Mouse (Mus musculus): ENCODE measurements around the gene Armc12.

The Armc12 gene

DNA sequence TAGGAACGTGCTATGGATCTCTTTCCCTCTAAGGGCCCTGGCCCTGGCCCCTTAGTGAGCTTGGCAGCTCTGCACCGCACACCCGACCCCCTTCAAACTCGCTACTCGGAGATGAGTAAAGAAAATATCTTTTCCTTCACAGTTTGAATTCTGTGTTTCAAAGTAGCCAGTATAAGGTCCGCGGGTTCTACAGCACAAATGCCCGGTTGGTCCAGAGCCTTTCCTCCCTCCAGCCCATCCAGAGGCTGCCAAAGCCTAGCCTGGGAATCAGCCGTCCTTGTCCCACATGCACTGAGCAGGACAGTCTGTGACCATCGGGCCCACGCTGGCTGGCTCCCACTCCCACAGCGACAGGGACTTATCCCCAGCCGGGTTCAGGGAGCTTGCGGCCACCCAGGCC lies 18.5 kb downstream of the Armc12 start, which contains the start of gene Clpsl2:
Gene Clpsl2, plus strand, starts transcription at position 301 of the 400 bp plus-strand sequence.
- POLR2A ChIA-PET, result interaction anchor here in 3 of 4 experiments (0.5 to 3.7 kb wide), 20 partner anchors 8 to 351 kb away, joined by 3 to 13 read pairs (median 4); partner anchors contain the start of genes Clps (in 1 of the 3) and Srpk1 (in 1 of the 3)
- CTCF ChIA-PET, result interaction anchor here (0.5 to 1.8 kb wide), 10 partner anchors 11 to 378 kb away, joined by 3 to 9 read pairs (median 3); no protein-coding TSS in a partner anchor

DNA sequence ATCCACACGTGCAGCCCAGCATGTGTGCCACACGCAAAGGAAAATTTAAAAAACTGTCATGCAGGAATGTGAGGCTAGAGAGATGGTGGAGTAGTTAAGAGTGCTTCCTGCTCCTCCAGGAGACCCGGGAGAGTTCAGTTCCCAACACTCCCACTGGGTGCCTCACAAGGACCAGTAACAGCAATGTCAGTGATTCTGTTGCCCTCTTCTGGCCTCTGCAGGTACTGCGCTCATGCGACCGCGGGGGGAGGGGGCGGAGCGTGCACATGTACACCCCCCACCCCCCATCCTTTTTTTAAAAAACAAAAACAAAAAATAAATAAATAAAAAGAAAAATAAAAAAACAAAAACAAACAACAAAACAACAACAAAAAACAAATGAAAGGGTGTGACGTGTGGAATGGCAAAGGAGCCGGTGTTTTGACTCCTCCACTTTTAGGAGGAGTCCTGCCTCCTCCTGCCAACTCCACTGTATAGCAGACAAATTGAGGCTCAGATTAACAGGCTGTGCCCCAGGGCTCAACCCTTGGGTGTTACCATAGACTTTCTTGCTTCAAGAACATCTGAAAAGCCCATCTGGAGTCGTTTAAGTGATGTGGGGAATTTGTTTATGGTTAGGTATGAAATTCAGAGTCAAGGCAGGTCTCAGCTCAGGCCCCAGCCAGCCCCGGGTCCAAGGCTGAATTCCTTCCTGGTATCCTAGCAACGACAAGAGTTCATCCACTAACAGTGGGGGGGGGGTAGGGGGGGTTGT lies 22.6 kb downstream of the Armc12 start:
- POLR2A ChIA-PET, result interaction anchor here in 3 of 4 experiments (0.6 to 2.5 kb wide), 28 partner anchors 8 to 619 kb away, joined by 3 to 9 read pairs (median 4); no protein-coding TSS in a partner anchor
- CTCF ChIA-PET, result interaction anchor here (0.6 to 2.0 kb wide), 30 partner anchors 8 to 374 kb away, joined by 3 to 11 read pairs (median 3); partner anchors contain the start of gene Clps (in 1 of the 4)

DNA sequence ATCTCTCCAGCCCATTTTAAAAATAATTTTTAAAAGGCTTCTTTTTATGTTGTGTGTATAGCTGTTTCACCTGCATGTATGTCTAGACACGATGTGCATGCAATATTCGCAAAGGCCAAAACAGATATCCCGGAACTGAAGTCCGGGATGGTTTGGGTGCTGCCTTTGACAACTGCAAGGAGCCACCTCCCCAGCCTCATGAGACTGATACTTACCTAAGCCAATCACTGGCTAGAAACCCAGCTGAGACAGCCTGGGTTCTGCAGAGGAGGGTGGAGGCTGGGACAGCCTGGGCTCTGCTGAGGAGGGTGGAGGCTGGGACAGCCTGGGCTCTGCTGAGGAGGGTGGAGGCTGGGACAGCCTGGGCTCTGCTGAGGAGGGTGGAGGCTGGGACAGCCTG lies 23.4 kb downstream of the Armc12 start:
- ChIA-PET POLR2A (interaction anchor here in 3 of 4 experiments (0.6 to 2.5 kb wide), 25 partner anchors 8 to 618 kb away, joined by 3 to 9 read pairs (median 4); no protein-coding TSS in a partner anchor), CTCF (interaction anchor here (0.6 to 2.0 kb wide), 25 partner anchors 12 to 373 kb away, joined by 3 to 11 read pairs (median 3); no protein-coding TSS in a partner anchor)

DNA sequence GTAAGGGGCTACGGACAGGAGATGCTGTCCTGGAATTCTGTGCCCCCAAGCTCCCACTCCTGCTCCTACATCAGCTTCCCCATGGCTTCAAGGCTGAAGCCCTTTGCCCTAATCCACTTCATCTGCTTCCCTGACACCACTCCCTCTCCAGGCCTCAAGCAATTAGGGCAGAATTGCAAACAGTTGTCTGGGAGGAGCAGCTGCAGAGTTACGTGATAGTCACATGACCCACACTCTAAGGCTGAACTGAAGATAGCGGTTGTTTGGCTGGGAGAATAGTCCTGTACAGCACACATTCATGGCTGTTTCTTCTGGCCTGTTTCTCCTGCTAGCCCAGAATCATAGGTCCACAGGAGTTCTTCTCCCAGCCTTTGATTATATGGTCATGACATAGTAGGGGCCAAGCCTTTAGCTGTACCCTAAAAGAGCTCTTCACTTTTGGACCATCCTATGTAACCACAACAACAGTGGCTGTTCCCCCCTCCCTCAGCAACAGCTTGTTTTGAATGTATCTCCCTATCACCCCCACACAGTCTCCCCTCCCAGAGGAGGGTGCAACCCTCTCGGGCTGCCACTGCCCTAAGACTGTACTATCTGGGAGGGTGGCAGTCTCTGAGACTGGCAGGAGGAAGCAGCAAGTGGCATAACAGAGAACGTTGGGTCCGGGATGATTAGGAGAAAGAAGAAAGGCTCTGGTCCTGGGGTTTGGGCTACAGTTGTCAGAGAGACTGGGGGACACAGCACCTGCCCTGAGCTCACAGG lies 26.2 kb downstream of the Armc12 start:
- ChIA-PET POLR2A (interaction anchor here in 3 of 4 experiments (0.6 to 3.0 kb wide), 16 partner anchors 8 to 487 kb away, joined by 3 to 19 read pairs (median 4); partner anchors contain the start of gene Clpsl2 (in 1 of the 3)), CTCF (interaction anchor here in 3 of 4 experiments (0.5 to 2.3 kb wide), 9 partner anchors 19 to 746 kb away, joined by 3 to 9 read pairs (median 3); partner anchors contain the start of gene Armc12 (in 1 of the 3))

GRCm38 (mm10) chr17:28557772-28558171 lies 27.2 kb downstream of the Armc12 start:
- ChIA-PET CTCF (interaction anchor here in 3 of 4 experiments (0.6 to 2.3 kb wide), 5 partner anchors 20 to 380 kb away, joined by 3 to 9 read pairs (median 4); partner anchors contain the start of gene Armc12 (in 1 of the 3)), POLR2A (interaction anchor here in 2 of 4 experiments (0.8 to 3.0 kb wide), 8 partner anchors 8 to 36 kb away, joined by 3 to 19 read pairs (median 4); partner anchors contain the start of gene Clpsl2 (in 1 of the 2))

GRCm38 (mm10) chr17:28560598-28560997 lies 30.0 kb downstream of the Armc12 start, which contains the start of gene Clps:
Gene Clps, minus strand, starts transcription at chr17:28560766.
- CTCF ChIA-PET, result interaction anchor here (0.6 to 1.5 kb wide), 7 partner anchors 8 to 1429 kb away, joined by 3 to 5 read pairs (median 3); no protein-coding TSS in a partner anchor

DNA sequence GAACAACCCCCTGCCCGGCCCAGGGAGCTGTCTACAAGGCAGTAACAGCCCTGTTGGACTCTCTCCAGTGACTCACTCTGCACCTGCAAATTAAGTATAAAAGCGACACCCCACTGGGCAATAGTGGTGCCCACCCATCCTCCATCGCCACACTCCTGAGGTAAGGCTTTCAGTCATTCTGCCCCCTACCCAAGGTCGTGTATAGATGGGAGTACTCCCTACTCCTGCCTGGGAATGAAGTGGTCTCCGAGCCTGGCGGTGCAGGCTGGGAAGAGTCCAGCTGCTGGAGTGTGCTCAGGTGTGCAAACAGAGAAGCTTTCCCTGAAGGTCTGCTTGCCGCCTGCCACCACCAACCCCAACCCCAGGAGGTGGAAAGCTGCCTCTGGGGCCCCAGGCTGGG lies 31.0 kb downstream of the Armc12 start:
- ChIA-PET POLR2A (interaction anchor here in 2 of 4 experiments (0.6 to 1.9 kb wide), 15 partner anchors 9 to 273 kb away, joined by 3 to 7 read pairs (median 3); partner anchors contain the start of gene Clpsl2 (in 1 of the 2)), CTCF (interaction anchor here in 3 of 4 experiments (0.6 to 1.5 kb wide), 7 partner anchors 9 to 235 kb away, joined by 3 to 5 read pairs (median 3); no protein-coding TSS in a partner anchor)

More at GRCm38 (mm10) chr17:28560598-28560997, 30.0 kb downstream of the Armc12 start, which contains the start of gene Clps:
- POLR2A ChIA-PET, result interaction anchor here in 2 of 4 experiments (0.9 to 1.9 kb wide), 9 partner anchors 9 to 229 kb away, joined by 3 to 7 read pairs (median 3); partner anchors contain the start of gene Clpsl2 (in 1 of the 2)

GRCm38 (mm10) chr17:28565181-28565580 lies 34.6 kb downstream of the Armc12 start:
- ChIA-PET CTCF (interaction anchor here in 3 of 4 experiments (0.7 to 1.9 kb wide), 5 partner anchors 16 to 212 kb away, joined by 3 to 7 read pairs (median 3); no protein-coding TSS in a partner anchor), POLR2A (interaction anchor here (0.7 to 1.9 kb wide), 8 partner anchors 8 to 52 kb away, joined by 3 to 7 read pairs (median 3); no protein-coding TSS in a partner anchor)

- CTCF ChIA-PET, result interaction anchor here (0.5 to 1.4 kb wide), 8 partner anchors 13 to 829 kb away, joined by 3 to 6 read pairs (median 3); no protein-coding TSS in a partner anchor
- POLR2A ChIA-PET, result interaction anchor here in 3 of 4 experiments (0.7 to 2.3 kb wide), 20 partner anchors 11 to 418 kb away, joined by 3 to 19 read pairs (median 4); partner anchors contain the start of gene Tead3 (in 1 of the 3)
Measured at GRCm38 (mm10) chr17:28567541-28567940, 36.9 kb downstream of the Armc12 start.

- CTCF ChIA-PET, result no interaction called here
Measured at GRCm38 (mm10) chr17:28571868-28572267, 41.3 kb downstream of the Armc12 start.

GRCm38 (mm10) chr17:28572521-28572920 lies 41.9 kb downstream of the Armc12 start:
- CTCF ChIA-PET, result interaction anchor here in 1 of 4 experiments (0.6 to 1.1 kb wide), 2 partner anchors 18 to 96 kb away, joined by 3 read pairs; no protein-coding TSS in a partner anchor
- POLR2A ChIA-PET, result interaction anchor here in 3 of 4 experiments (0.6 to 2.4 kb wide), 9 partner anchors 8 to 112 kb away, joined by 3 to 9 read pairs (median 4); no protein-coding TSS in a partner anchor

More at GRCm38 (mm10) chr17:28571868-28572267, 41.3 kb downstream of the Armc12 start:
- POLR2A ChIA-PET, result interaction anchor here in 2 of 4 experiments (1.0 to 2.4 kb wide), 5 partner anchors 15 to 111 kb away, joined by 3 to 9 read pairs (median 5); no protein-coding TSS in a partner anchor

DNA sequence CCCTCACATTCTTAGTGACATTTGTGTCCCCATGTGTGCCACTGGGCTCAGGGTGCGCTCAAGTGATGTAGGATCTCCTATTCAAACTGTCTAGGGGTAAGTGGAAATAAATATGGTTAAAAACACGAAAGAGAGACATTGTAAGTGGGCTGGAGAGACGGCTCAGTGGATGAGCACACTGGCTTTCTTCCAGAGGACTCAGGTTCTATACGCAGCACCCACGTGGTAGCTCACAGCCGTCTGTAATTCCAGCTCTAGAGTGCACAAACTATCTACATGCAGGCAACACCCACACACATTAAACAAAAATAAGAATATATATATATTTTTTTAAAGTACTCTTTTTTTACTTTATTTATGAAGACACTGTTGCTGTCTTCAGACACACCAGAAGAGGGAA lies 42.3 kb downstream of the Armc12 start:
- ChIA-PET POLR2A (interaction anchor here in 2 of 4 experiments (0.5 to 2.2 kb wide), 7 partner anchors 9 to 153 kb away, joined by 3 to 9 read pairs (median 4); no protein-coding TSS in a partner anchor), CTCF (interaction anchor here in 1 of 4 experiments (0.6 to 1.1 kb wide), 2 partner anchors 19 to 31 kb away, joined by 3 read pairs; no protein-coding TSS in a partner anchor)

DNA sequence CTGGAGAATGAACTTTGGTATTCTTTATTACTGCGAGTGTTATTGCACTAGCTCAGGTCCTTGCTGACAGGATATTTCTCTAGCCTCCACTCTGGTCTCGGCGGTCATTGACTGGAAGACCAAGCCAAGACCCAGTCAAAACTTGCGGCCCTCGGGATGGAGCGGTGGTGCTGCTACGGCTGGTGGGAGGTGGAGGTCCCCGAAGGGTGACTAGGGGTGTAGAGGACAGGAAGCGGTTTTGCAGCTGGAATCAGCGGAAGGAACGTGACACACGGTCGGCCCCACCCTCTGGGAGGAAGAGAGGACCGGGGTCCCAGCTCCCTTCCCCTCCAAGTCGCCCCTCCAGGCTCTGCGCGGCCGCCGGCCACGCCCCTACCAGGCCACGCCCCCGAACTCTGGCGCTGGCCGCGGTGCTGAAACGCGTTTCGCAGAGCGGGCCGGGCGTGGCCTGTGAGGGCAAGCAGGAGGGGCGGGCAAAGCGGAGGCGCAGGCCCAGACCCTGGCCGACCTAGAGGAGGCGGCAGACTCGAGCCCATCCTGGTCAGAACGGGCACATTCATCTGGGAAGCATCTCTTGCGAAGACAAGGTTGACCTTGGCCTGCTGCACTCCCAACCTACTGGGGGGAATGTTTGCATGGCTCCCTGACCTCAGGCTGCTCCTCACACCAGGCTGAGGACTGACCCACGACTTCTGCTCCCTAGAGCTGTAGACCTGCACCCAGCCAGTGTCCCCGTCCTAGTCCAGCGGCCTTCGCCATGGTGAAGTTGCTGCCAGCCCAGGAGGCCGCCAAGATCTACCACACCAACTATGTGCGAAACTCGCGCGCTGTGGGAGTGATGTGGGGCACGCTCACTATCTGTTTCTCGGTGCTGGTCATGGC lies 44.9 kb downstream of the Armc12 start, which contains the start of gene Lhfpl5:
Gene Lhfpl5, plus strand, starts transcription at position 398 of the 882 bp plus-strand sequence.
- ChIA-PET POLR2A (interaction anchor here in 3 of 4 experiments (0.6 to 3.4 kb wide), 9 partner anchors 9 to 117 kb away, joined by 3 to 20 read pairs (median 6); no protein-coding TSS in a partner anchor), CTCF (interaction anchor here in 2 of 4 experiments (0.5 to 1.0 kb wide), 2 partner anchors 13 to 1065 kb away, joined by 3 read pairs; no protein-coding TSS in a partner anchor)

- POLR2A ChIA-PET, result interaction anchor here (0.6 to 8.2 kb wide), 32 partner anchors 8 to 485 kb away, joined by 3 to 105 read pairs (median 4); partner anchors contain the start of genes Srpk1 (in 2 of the 4) and Clps (in 1 of the 4)
- CTCF ChIA-PET, result interaction anchor here (0.5 to 3.5 kb wide), 24 partner anchors 8 to 791 kb away, joined by 3 to 22 read pairs (median 3); partner anchors contain the start of gene Clps (in 1 of the 4)
Measured at GRCm38 (mm10) chr17:28580396-28580795, 49.8 kb downstream of the Armc12 start.

DNA sequence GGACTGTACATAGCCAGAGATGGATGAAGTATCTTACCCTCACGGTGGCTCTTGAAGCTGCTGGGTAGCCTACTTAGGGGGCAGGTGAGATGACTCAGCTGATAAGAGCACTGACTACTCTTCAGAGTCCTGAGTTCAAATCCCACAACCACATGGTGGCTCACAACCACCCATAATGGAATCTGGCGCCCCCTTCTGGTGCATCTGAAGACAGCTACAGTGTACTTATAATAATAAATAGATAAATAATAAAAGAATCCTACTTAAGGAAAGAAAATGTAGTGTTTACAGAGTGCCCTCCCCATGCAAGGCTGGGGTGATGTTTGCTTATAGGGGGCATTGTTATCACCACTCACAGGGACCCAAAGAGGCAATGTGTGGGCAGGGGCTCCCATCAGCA lies 50.5 kb downstream of the Armc12 start:
- CTCF ChIA-PET, result interaction anchor here (0.6 to 3.5 kb wide), 13 partner anchors 9 to 681 kb away, joined by 3 to 22 read pairs (median 7); no protein-coding TSS in a partner anchor

More for the DNA sequence above, 50.5 kb downstream of the Armc12 start:
- POLR2A ChIA-PET, result interaction anchor here in 2 of 4 experiments (1.0 to 8.2 kb wide), 15 partner anchors 11 to 250 kb away, joined by 3 to 105 read pairs (median 5); partner anchors contain the start of genes Clps (in 1 of the 2) and Srpk1 (in 1 of the 2)
